Mouse (Mus musculus): ENCODE measurements around the gene Slc29a2. TPM values are rescaled to one million over a fixed set of nuclear protein-coding genes. Genes with fewer than 3 reads are reported as not detected.
A peak's percentile ranks its signal among the peaks of the same experiment; 100 is the strongest.
"Not testable (repeated sequence)": the region's sequence is repeated elsewhere in the genome, so short reads cannot be mapped to it uniquely, and the experiment has no call there.

Slc29a2 gene
- polyA plus RNA-seq, 1 experiment from 2014 or later, result 8.5 TPM

DNA sequence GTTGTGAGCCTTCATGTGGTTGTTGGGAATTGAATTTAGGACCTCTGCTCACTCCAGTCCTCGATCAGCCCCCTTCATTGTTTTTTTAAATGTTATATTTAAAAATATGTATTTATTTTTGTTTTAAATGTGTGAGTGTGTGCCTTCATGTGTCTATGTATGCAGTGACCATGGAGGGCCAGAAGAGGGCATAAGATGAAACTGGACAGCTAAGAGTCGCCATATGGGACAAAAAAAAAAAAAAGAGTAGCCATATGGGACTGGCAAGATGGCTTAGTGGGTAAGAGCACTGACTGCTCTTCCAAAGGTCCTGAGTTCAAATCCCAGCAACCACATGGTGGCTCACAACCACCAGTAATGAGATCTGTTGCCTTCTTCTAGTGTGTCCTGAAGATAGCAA is 20.0 kb upstream of the Slc29a2 start:
- not testable (repeated sequence) for H3K36me3 ChIP-seq (replicated peaks); DNase-seq (ENCODE audit: low spot score); H3K27ac ChIP-seq (replicated peaks); H3K4me3 ChIP-seq
- WGBS, result 63% methylated on average over 2 of the region's 2 CpGs
- H3K4me1 ChIP-seq, result peaks cover 10% of the 10 kb centered on the region
- H3K27me3 ChIP-seq (replicated peaks; ENCODE audit: low read depth, poor library complexity, severe bottlenecking), result peaks cover 23% of the 10 kb centered on the region; the same call in 1 of the 2 replicates
- peaks cover 10% of the 10 kb centered on the region for H3K9me3 ChIP-seq

DNA sequence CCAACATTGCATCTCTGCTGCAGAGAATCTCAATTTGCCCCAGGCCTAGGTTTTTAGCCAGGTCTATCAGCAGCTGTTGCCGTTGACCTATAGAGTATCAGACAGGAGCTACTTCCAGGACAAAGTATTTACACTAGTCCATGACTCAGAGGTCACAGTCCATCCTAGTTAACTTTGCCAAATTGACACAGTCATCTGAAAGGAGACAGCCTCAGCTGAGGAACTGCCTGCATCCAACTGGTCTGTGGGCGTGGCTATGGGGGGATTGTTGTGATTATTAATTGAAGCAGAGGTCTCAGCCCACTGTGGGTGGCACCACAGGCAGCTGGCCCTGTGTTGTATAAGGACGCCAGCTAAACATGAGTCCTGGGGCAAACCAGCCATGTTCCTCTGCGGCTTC is 18.7 kb upstream of the Slc29a2 start:
- Histone ChIP-seq H3K9me3 (peaks cover 10% of the 10 kb centered on the region), H3K27ac (replicated peaks) (no peak overlapping the region), H3K36me3 (replicated peaks) (no peaks in the 10 kb centered on the region), H3K4me3 (no peak overlapping the region), H3K27me3 (replicated peaks; ENCODE audit: low read depth, poor library complexity, severe bottlenecking) (peaks cover 15% of the 10 kb centered on the region; the same call in 1 of the 2 replicates), H3K4me1 (peaks cover 10% of the 10 kb centered on the region)
- no peak for DNase-seq (ENCODE audit: low spot score)
- WGBS, result 69% methylated on average over 4 of the region's 4 CpGs

- H3K27ac ChIP-seq (replicated peaks), result no peak overlapping the region
- no peaks in the 10 kb centered on the region for H3K36me3 ChIP-seq (replicated peaks)
- no peaks in the 10 kb centered on the region for H3K27me3 ChIP-seq (replicated peaks; ENCODE audit: low read depth, poor library complexity, severe bottlenecking)
- 71% methylated on average over 8 of the region's 8 CpGs for WGBS
- no peak for DNase-seq (ENCODE audit: low spot score)
- H3K9me3 ChIP-seq, result no peaks in the 10 kb centered on the region
- peaks cover 12% of the 10 kb centered on the region for H3K4me1 ChIP-seq
- no peak overlapping the region for H3K4me3 ChIP-seq
These were observed 10.5 kb upstream of the Slc29a2 start for GRCm38 (mm10) chr19:5013138-5013537.

DNA sequence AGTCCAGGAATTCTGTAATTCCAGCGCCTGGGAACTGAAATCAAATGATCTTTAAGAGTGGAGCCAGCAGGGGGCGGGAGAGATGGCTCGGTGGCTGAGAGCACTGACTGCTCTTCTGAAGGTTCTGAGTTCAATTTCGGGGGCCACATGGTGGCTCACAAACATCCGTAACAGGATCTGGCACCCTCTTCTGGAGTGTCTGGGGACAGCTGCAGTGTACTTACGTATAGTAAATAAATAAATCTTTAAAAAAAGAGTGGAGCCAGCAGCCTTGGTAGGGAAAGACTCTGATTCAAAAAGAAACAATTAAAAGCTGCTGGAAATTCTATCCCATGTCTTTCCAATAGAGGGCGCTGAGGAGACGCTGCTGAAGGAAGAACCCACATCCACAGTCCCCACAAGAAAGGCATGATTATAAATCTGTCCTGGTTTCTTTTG is 8.7 kb upstream of the Slc29a2 start:
- WGBS, result 20% methylated on average over 8 of the region's 8 CpGs
- no peaks in the 10 kb centered on the region for H3K36me3 ChIP-seq (replicated peaks)
- no peaks in the 10 kb centered on the region for H3K27me3 ChIP-seq (replicated peaks; ENCODE audit: low read depth, poor library complexity, severe bottlenecking)
- H3K9me3 ChIP-seq, result no peaks in the 10 kb centered on the region
- DNase-seq (ENCODE audit: low spot score), result peak; percentile 50
- H3K4me3 ChIP-seq, result no peak overlapping the region
- no peak overlapping the region for H3K27ac ChIP-seq (replicated peaks)
- H3K4me1 ChIP-seq, result peaks cover 12% of the 10 kb centered on the region

DNA sequence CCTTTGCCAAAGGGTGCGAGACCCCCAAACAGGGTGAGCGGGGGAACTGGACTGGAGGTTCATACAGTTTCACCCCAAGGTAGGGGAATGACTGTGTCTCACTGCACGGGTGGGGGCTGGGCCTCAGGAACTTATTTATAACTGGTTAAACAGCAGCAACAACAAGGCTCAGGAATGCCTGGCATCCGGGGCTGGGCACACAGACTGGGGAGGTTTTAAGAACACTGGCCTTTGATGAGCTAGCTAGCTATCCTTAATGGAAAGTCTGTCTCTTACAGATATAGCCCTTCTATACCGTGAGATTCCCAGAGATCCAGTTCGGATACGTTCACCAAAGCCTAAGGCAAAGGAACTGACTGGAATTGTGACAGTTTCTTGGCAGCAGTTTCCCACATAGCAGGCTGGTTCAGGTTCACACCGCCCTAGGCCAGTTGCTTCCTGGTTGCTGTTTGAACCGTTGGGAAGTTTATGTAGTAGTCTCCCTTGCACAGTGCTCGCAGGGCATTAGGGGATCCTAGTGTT is 7.4 kb upstream of the Slc29a2 start:
- 39% methylated on average over 10 of the region's 10 CpGs for whole genome bisulfite sequencing
- no peaks in the 10 kb centered on the region for H3K9me3 ChIP-seq
- H3K27me3 ChIP-seq (replicated peaks; ENCODE audit: low read depth, poor library complexity, severe bottlenecking), result no peaks in the 10 kb centered on the region
- DNase-seq (ENCODE audit: low spot score), result peak; percentile 40
- H3K4me3 ChIP-seq, result no peak overlapping the region
- no peaks in the 10 kb centered on the region for H3K36me3 ChIP-seq (replicated peaks)
- peaks cover 12% of the 10 kb centered on the region for H3K4me1 ChIP-seq
- no peak overlapping the region; the same call in 1 of the 2 replicates for H3K27ac ChIP-seq (replicated peaks)

- Histone ChIP-seq H3K4me3 (peak overlapping the region; percentile 26; the same call in 1 of the 2 replicates), H3K9me3 (no peaks in the 10 kb centered on the region)
- 21% methylated on average over 12 of the region's 12 CpGs for WGBS
These were observed 6.9 kb upstream of the Slc29a2 start for GRCm38 (mm10) chr19:5016782-5017181.

DNA sequence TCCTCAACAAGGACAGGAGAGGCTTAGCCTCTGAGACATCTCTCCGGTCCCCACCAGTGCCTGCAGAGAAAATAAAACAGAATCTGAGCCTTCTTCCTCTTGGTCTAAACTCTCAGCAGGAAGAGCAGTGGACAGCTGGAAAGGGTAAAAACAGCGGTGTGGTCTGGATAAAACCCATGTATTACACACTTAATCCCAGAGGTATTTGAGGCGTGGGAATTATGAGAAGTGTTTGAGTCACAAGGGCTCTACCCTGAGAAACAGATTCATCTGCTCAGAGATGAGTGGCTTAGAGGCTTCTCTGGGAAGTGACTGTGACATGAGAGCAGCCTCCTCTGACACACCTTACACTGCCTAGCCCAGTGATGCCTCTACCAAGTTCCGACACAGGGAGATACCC is 6.0 kb upstream of the Slc29a2 start:
- no peaks in the 10 kb centered on the region for H3K27me3 ChIP-seq (replicated peaks; ENCODE audit: low read depth, poor library complexity, severe bottlenecking)
- no peak overlapping the region for H3K27ac ChIP-seq (replicated peaks)
- peaks cover 12% of the 10 kb centered on the region for H3K4me1 ChIP-seq
- 84% methylated on average over 4 of the region's 4 CpGs for WGBS
- H3K9me3 ChIP-seq, result no peaks in the 10 kb centered on the region
- no peak for DNase-seq (ENCODE audit: low spot score)
- no peaks in the 10 kb centered on the region for H3K36me3 ChIP-seq (replicated peaks)
- no peak overlapping the region for H3K4me3 ChIP-seq

More at GRCm38 (mm10) chr19:5016782-5017181, 6.9 kb upstream of the Slc29a2 start:
- no peak overlapping the region; the same call in 1 of the 2 replicates for H3K27ac ChIP-seq (replicated peaks)
- H3K4me1 ChIP-seq, result peaks cover 12% of the 10 kb centered on the region
- no peaks in the 10 kb centered on the region for H3K27me3 ChIP-seq (replicated peaks; ENCODE audit: low read depth, poor library complexity, severe bottlenecking)
- H3K36me3 ChIP-seq (replicated peaks), result no peaks in the 10 kb centered on the region
- DNase-seq (ENCODE audit: low spot score), result peak; percentile 84

- WGBS, result 73% methylated on average over 3 of the region's 3 CpGs
- no peaks in the 10 kb centered on the region for H3K36me3 ChIP-seq (replicated peaks)
- DNase-seq (ENCODE audit: low spot score), result no peak
- H3K27me3 ChIP-seq (replicated peaks; ENCODE audit: low read depth, poor library complexity, severe bottlenecking), result no peaks in the 10 kb centered on the region
- H3K4me3 ChIP-seq, result no peak overlapping the region
- H3K9me3 ChIP-seq, result no peaks in the 10 kb centered on the region
- H3K27ac ChIP-seq (replicated peaks), result no peak overlapping the region
- peaks cover 13% of the 10 kb centered on the region for H3K4me1 ChIP-seq
These were observed 5.5 kb upstream of the Slc29a2 start for GRCm38 (mm10) chr19:5018191-5018590.

- WGBS, result 93% methylated on average over 2 of the region's 2 CpGs
These were observed 2.2 kb upstream of the Slc29a2 start for GRCm38 (mm10) chr19:5021416-5021815.

GRCm38 (mm10) chr19:5026111-5026510 is 2.5 kb downstream of the Slc29a2 start:
- WGBS, result 89% methylated on average over 8 of the region's 8 CpGs
- no peaks in the 10 kb centered on the region for H3K9me3 ChIP-seq
- peaks cover 54% of the 10 kb centered on the region for H3K36me3 ChIP-seq (replicated peaks)

More at GRCm38 (mm10) chr19:5021416-5021815, 2.2 kb upstream of the Slc29a2 start:
- H3K4me1 ChIP-seq, result peaks cover 23% of the 10 kb centered on the region
- no peaks in the 10 kb centered on the region for H3K9me3 ChIP-seq
- no peak overlapping the region for H3K4me3 ChIP-seq
- DNase-seq (ENCODE audit: low spot score), result no peak
- H3K27me3 ChIP-seq (replicated peaks; ENCODE audit: low read depth, poor library complexity, severe bottlenecking), result no peaks in the 10 kb centered on the region
- no peak overlapping the region for H3K27ac ChIP-seq (replicated peaks)
- H3K36me3 ChIP-seq (replicated peaks), result peaks cover 7% of the 10 kb centered on the region

DNA sequence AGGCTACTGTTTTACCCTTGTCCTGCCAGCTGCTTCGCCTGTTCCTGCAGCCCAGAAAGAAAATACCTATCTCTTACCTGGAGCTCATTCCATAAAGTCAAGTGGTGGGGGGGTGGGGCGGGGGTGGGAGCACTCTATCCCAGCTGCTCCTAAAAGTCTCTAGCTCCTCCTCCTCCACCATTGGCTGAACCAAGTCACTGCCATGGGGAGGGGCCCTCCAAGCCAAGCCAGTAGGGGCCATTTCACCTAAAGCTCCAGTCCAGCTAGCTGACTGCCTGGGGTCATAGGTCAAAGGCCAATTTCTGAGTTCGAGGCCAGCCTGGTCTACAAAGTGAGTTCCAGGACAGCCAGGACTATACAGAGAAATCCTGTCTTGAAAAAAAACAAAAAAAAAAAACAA is 9.0 kb downstream of the Slc29a2 start:
- H3K36me3 ChIP-seq (replicated peaks), result peaks cover 49% of the 10 kb centered on the region
- 80% methylated on average over 3 of the region's 3 CpGs for WGBS

More at GRCm38 (mm10) chr19:5026111-5026510, 2.5 kb downstream of the Slc29a2 start:
- Histone ChIP-seq H3K27ac (replicated peaks) (no peak overlapping the region), H3K27me3 (replicated peaks; ENCODE audit: low read depth, poor library complexity, severe bottlenecking) (no peaks in the 10 kb centered on the region), H3K4me3 (no peak overlapping the region), H3K4me1 (peaks cover 18% of the 10 kb centered on the region)
- no peak for DNase-seq (ENCODE audit: low spot score)

GRCm38 (mm10) chr19:5036577-5036976 is 12.9 kb downstream of the Slc29a2 start:
- H3K9me3 ChIP-seq, result no peaks in the 10 kb centered on the region
- no peak overlapping the region for H3K4me3 ChIP-seq
- peaks cover 10% of the 10 kb centered on the region for H3K36me3 ChIP-seq (replicated peaks)
- DNase-seq (ENCODE audit: low spot score), result no peak
- H3K27me3 ChIP-seq (replicated peaks; ENCODE audit: low read depth, poor library complexity, severe bottlenecking), result peaks cover 7% of the 10 kb centered on the region; the same call in 1 of the 2 replicates
- 82% methylated on average over 4 of the region's 4 CpGs for WGBS
- H3K4me1 ChIP-seq, result peaks cover 33% of the 10 kb centered on the region
- H3K27ac ChIP-seq (replicated peaks), result no peak overlapping the region

More for the DNA sequence above, 9.0 kb downstream of the Slc29a2 start:
- Histone ChIP-seq H3K4me3 (no peak overlapping the region), H3K27me3 (replicated peaks; ENCODE audit: low read depth, poor library complexity, severe bottlenecking) (no peaks in the 10 kb centered on the region), H3K4me1 (peaks cover 6% of the 10 kb centered on the region), H3K9me3 (no peaks in the 10 kb centered on the region), H3K27ac (replicated peaks) (no peak overlapping the region)
- no peak for DNase-seq (ENCODE audit: low spot score)

Measured in embryonic facial prominence, embryonic 10.5 days (tissue).